Mouse (Mus musculus) heart, adult 18-20 months (tissue): Measurements from ENCODE around the gene Rreb1. TPM values are rescaled to one million over a fixed set of nuclear protein-coding genes. Genes with fewer than 3 reads are reported as not detected.
A peak's percentile ranks its signal among the peaks of the same experiment; 100 is the strongest.

Experiments used
- DNase-seq, 2 experiments: peaks; one replicate each; pipeline ENCODE4 v3.0.0; 2021 to 2022; ENCODE audit warnings: mixed read lengths in 1 of 2
- total RNA-seq, 2 experiments: library from RNA; stranded (reverse); gene quantifications; 2 replicates each; pipeline ENCODE4 v1.2.3; 2021

Rreb1 gene
- total RNA-seq, 2 experiments from 2014 or later = 34.0 to 34.4 TPM

DNA sequence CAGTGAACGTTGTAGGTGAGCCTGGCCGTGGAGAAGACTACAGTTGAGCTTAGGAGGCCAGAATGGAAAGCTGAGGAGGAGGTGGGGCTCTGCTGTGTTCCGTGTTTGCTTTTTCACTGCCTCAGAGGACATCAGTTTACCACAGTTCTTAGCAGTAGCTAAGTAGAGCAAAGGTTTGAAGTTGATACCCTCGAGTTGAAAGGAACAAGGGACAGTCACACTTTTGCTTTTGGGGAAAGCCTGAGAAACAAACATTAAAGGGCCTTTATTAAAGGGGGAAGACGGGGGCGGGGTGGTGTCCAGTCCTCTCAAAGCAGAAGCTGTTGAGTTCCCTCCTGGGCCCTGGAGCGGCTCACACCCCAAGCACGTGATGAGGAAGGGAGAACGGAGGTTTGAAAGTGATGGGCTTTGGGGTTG is 1.1 kb downstream of the Rreb1 start:
- DNase-seq = peak; percentile 47 to 52

- no peak for DNase-seq
These were observed 3.4 kb downstream of the Rreb1 start for GRCm38 (mm10) chr13:37781557-37781956.

GRCm38 (mm10) chr13:37782144-37782543 is 3.9 kb downstream of the Rreb1 start:
- DNase-seq = no peak

GRCm38 (mm10) chr13:37783676-37784075 is 5.5 kb downstream of the Rreb1 start:
- no peak for DNase-seq

- DNase-seq = peak; percentile 42 to 45
These were observed 6.0 kb downstream of the Rreb1 start for GRCm38 (mm10) chr13:37784226-37784625.

- DNase-seq = no peak
These were observed 14.6 kb downstream of the Rreb1 start for GRCm38 (mm10) chr13:37792739-37793336.

GRCm38 (mm10) chr13:37798811-37799210 is 20.6 kb downstream of the Rreb1 start:
- no peak for DNase-seq

GRCm38 (mm10) chr13:37799413-37799812 is 21.2 kb downstream of the Rreb1 start:
- no peak for DNase-seq

DNA sequence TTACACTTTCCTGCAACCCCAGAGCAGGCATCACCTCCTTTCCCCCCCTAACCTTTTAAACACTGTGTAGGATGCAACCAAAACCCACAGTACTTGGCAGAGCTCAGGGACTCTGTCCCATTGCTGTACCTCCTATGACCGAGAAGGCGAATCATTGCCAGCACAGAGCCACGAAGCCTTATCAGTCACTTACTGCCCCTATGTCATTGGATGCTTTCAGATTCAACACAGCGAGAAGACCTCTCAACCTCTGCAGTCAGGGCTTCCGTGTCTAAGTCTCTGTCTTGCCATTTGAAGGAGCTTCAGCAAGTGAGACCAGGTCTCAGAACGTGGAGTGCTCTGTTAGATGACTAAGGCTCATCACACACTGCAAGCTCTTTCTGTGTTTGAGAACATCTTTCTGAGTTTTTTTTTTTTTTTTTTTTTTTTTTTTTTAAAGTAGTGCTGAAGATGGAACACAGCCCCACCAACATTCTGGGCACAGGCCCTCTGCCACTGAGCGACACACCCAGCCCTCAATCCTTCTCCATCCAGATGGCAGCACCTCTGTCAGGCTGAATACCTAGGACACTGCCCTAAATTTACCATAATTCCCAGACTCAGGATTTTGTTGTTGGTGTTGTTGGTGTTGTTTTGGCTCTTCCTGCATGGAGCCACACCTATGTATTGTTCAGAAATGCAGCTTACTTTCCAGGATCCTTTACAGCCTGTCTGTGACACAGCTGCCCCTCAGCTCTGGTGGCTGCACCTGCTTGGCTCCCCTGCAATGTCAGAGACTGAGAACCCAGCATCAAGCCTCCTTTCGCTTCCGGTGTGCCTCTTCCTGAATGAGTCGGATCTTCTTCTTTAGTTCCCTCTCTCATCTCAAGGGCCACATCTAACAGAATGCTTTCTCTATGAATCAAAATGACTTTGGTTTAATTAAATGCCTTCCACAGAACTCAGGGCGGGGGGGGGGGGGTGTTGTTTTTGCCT is 23.2 kb downstream of the Rreb1 start:
- DNase-seq = peak in 1 of 2 experiments; percentile 25

DNA sequence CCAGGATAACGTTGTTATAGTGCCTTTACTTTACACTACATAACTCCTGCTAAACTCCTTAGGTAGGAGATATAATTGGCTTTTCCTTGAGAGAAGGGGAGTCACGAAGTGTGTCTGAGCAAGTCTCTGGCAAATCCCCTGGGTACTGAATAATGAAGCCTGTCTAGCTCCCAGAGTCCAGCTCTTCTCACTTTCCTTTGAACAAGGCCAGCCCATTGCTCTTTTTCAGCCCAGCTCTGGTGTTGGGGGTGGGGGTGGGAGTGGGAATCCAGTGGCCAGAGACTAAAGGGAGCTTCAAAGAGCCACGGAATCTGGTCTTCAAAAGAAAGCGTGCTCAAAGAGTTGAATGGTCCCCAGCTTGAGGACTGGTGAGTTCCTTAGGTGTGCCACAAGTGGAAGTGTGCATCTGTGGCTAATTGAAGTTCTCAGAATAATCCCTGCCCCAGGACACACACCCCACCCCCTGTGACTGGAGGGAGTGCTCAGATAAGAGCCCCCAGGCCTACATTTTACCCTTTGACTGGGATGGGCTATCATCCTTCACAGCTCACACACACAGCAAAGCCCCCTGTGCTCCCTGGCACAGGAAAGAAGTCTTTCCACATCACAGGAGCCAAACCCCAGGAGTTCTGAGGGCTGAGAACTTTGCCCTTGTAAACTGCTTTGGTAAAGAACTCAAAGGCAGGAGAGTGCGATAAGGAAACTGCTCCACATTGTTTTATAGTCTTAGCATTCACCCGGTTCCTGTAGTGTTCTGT is 24.2 kb downstream of the Rreb1 start:
- DNase-seq = no peak

- DNase-seq = no peak
These were observed 25.0 kb downstream of the Rreb1 start for GRCm38 (mm10) chr13:37803244-37803643.

DNA sequence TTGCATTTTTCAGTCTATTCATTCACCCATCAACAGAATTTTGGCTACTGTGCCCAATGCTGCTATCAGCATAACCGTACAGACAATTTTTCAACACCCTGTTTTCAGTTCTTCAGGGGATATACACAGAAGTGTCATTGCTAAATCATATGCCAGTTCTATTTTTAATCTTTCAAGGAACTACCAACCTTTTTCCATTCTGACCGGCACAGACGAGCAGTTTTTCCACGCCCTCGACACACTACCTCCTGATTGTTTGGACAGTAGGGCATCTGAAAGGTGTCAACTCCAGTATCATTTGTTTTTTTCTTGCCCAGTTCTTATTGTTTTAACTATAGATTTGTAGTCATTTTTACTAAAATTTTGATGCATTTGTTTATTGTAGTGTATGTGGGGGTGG is 25.8 kb downstream of the Rreb1 start:
- no peak for DNase-seq

GRCm38 (mm10) chr13:37815001-37815400 is 36.8 kb downstream of the Rreb1 start:
- no peak for DNase-seq

DNA sequence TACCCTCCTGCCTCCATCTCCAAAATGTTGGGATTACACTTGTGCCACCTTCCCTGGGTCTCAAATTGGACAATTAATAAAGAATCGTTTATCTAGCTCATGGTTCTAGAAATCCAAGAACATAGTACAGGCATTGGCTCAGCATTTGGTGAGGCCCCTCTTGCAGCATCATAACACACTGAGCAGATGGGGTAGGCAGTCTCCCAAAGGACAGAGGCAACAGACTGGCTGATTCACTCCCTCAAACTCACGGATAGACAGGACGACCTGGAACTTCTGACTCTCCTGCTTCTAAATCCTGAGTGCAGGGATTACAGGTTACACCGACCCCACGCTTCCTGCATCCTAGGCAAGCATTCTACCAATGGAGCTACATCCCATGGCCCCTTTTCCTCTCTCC is 38.5 kb downstream of the Rreb1 start:
- no peak for DNase-seq

DNA sequence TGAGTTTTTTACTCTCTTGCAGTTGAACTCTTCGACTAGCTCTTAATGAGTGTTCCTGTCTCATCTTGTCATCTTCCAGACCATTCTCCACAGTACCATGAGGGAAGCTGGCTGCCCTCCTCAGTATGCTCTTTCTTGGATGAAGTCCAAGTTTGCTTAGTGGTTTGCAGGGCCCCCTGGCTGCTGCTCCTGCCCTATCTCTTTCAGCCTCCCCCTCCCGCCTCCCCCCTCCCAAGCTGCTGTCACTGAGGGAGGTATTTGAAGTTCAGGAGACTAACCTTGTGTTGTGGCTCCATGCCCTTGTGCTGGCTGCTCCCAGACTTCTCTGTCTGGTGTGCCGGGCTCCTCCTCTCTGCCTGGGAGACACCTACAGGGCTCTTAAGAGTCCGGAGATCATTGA is 43.2 kb downstream of the Rreb1 start:
- peak in 1 of 2 experiments; percentile 33 for DNase-seq

- no peak for DNase-seq
These were observed 46.2 kb downstream of the Rreb1 start for GRCm38 (mm10) chr13:37824331-37824920.

DNA sequence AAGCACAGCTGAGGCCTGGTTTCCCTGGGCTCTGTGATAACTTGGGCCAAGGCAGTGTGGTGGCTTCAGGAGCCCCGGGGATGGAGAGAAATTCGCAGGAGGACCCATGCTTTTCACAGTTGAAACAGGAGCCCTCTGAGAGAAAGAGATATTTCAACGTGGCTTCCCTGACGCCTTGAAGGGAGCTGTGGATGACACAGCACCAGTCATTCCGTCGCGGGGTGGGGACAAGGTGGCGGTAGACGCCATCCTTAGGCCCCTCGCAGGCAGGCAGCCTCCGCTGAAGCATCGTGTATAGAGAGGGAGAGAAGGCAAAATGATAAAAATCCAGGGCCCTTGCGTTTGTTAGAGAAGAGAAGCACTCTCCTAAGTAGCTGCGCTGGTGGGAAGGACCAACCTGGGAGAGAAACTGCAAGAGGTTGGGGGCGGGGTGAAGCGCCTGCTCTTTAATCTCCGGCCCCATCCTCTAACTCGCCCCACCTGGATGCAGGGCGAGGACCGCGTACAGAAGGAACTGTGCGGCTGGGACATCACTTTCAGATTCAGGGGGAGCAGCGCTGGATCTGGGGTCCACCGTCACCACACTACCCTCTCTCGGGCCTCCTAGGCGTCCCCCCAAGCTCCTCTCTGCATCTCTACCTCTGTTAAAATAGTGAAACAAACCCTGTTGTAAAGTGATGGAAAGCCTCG is 46.9 kb downstream of the Rreb1 start:
- DNase-seq = peak in 1 of 2 experiments; percentile 35

GRCm38 (mm10) chr13:37825646-37826280 is 47.6 kb downstream of the Rreb1 start:
- peak; percentile 80 to 83 for DNase-seq

GRCm38 (mm10) chr13:37826281-37826993 is 48.2 kb downstream of the Rreb1 start:
- peak; percentile 83 to 87 for DNase-seq

- DNase-seq = no peak
These were observed 48.7 kb downstream of the Rreb1 start for GRCm38 (mm10) chr13:37826994-37827262.
